Mouse (Mus musculus) natural killer cell, adult 2 months (primary cell): ENCODE measurements around the gene Gm44502.

Source experiments
- DNase-seq, 2 experiments: peaks; one replicate each; pipeline ENCODE4 v3.0.0; 2022; ENCODE audit warnings: low spot score in 2 of 2

Gene Gm44502

DNA sequence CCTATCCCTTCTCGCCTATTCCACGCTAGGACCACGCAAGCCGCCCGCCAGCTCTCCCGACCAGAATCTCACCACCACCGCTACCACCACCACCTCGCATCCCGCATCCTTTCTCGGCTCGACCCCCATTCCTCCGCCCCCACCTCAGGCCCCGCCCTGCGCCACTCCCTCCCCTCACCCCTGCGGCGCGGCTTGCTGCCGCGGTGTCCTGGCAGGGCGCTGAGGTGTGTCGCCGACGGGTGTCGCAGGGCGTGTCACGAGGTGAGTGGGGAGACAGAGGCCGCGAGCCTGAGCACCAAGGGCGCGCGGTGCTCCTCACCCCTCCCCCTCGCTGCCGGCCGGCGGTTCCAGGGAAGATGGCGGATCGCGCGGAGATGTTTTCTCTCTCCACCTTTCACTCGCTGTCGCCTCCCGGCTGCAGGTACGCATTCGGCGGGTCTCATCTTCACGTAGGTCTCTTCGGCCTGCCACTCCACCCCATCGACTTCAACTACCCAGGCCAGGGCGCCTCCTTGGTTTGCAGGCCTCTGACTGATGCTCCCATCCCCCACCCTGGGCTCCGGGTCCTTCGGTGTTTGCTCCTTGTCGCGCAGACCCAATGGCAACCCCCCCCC lies 24.5 kb upstream of the Gm44502 start, which contains the start of gene Mapk8ip2:
Mapk8ip2 (plus strand) TSS at position 49 of the 614 bp plus-strand sequence.
- DNase-seq = no peak

- peak in 1 of 2 experiments; percentile 49 for DNase-seq
These were observed 23.7 kb upstream of the Gm44502 start for GRCm38 (mm10) chr15:89452906-89453864.

DNA sequence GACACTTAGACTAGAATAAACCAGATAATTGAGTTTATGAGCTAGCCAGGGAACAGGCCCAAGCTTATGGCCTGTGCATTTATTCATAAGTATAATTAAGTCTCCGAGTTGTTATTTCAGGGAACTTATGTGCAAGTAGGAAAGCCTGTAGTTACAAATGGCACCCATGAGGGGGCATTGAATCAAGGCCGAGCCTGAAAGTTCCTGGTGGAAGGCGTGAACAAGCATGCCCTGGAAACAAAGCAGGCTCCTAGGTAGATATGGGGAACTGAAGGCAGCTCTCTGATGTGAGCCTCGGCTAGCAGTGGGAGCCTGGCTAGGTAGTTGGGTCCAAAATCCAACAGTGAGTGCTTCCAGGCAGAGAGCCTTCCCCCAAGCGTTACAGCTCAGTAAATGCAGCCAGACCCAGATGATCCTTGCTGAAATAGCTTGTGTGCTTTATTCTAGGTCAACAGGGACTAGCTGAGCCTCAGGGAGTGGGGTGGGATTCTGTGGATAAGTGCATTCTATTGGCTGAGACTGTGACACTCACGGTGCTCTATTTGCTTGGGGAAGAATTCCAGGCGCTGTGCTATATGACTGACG lies 13.1 kb upstream of the Gm44502 start:
- no peak for DNase-seq

DNA sequence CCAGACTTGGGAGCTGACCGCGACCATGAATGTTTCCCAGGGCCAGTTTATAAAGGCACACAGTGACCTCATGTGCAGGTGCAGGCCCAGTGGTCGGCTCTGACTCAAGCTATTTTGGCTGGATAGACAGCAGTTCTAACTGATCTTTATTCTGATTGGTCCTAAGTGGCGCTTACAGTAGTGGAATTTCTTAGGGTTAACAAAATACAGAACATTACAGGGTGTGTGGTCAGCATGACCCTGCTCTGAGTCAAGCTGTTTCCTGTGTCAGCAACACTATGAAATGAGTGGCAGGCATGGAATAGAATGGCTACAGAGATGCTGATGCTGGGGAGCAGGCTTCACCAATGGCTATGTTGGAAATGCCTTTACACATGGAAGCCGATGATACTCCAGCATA lies 6.4 kb upstream of the Gm44502 start:
- no peak for DNase-seq

DNA sequence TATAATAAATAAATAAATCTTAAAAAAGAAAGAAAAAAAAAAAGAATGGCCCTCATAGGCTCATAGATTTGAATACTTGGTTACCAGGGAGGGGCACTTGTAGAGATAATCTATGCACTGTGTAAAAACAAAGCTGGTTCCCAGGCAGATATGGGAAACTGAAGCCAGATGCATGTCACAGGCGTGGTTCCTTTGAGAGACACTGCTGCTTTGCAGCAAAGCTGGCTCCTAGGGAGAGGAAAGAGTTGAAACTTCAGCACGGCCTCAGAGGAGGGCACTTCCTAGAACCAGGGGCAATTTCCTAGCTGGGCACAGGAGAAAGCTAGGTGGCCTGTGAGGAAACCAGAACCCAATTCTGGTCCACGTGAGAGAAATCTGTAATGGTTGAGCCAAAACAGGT lies 4.6 kb upstream of the Gm44502 start:
- no peak for DNase-seq

GRCm38 (mm10) chr15:89432946-89433345 lies 3.5 kb upstream of the Gm44502 start:
- no peak for DNase-seq

DNA sequence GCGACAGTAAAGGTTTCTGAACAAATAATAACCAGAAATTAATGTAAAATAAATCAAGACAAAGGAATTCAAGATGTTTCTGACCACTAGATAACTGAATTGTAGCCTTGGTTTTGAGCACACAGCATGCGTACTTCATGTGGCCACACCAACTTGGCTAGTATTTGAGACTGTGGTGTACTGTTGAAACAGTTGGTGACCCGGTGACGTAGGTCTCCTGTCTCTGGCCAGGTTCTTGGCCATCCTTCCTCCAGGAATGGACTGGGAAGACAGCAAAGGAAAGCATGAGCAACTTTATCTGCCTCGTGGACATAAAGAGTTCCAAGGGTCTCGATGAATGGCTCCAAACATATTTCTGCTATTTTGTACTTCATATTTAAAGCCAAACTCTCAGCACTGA lies 2.3 kb upstream of the Gm44502 start:
- DNase-seq = no peak

DNA sequence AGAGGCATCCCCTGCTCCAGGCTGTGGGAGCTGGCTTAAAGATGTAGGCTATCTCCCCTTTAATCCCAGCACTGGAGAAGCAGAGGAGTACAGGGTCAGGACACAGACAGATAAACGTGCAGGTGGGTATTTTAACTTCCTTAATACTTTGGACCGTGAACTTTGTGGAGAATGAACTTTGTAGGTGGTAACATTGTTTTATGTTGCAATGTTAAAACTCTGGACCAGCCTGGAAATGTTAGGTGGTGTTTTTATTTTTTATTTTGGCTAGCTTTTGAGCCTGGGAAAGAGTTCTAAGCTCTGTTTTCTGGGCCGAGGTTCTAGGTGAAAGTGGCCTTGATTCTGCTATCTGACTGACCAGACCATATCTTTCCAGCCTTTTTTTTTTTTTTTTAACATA lies 1.8 kb upstream of the Gm44502 start:
- no peak for DNase-seq

- DNase-seq = peak in 1 of 2 experiments; percentile 17
These were observed 1.3 kb upstream of the Gm44502 start for GRCm38 (mm10) chr15:89430771-89431170.

DNA sequence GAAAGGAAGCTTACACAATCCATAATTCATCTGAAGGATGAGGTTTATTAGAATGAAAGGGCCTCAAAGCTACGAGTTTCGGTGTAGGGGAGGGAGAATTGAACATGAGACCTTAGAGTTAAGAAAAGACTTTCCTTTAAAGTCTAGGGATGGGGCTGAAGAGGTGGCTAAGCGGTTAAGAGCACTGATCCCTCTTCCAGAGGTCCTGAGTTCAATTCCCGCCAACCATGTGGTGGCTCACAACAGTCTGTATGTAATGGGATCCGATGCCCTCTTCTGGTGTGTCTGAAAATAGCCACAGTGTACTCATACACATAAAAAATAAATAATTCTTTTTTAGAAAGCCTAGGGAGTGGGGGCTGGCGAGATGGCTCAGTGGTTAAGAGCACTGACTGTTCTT lies 845 bp upstream of the Gm44502 start:
- DNase-seq = peak in 1 of 2 experiments; percentile 26

DNA sequence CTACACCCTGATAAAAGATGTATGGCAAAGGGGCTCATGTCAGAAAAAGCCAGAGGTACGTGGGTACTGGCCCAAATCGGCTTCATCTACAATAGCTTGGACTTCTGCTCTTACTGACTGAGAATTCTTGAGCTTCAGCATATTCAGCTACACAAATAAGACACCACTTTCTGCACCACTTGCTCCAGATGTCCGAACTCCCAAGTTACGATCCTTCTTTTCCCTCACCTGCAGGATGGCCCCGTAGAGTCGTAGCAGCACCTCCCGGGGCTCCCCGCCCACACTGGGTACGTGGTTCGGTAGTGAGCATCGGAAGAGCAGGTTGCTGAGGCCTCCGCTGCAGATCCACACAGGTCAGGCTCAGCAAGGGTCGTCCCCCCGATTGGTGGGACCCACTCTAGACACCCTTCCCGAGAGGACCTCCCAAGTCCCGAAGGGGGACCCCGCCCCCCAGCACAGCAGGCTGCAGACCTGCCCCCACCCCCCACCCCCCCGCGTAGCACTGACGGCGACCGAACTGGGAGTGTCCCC lies 610 bp downstream of the Gm44502 start:
- peak in 1 of 2 experiments; percentile 11 for DNase-seq

- no peak for DNase-seq
These were observed 1.2 kb downstream of the Gm44502 start for GRCm38 (mm10) chr15:89428136-89428790.

DNA sequence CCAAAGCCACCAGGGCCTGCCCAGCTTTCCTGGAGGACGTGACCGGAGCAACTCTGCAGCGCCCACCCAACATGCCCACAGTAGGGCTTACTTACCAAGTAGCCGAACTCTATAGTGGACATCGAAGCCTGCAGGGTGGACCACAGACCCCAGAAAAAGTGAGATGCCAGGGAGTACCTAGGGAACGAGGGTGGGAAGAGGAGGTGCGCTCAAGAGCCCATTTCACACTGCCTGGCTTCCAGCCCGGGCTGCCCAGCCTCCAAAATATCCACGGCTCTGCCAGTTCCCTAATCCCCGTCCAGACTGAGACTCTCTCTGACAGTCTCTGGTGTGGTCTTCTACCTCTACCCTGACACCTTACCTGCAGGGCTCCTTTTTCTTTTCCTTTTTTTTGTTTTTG lies 2.8 kb downstream of the Gm44502 start:
- no peak for DNase-seq

- no peak for DNase-seq
These were observed 3.8 kb downstream of the Gm44502 start, which contains the start of gene Cpt1b for GRCm38 (mm10) chr15:89425711-89426121. Cpt1b (minus strand) TSS chr15:89425863.

DNA sequence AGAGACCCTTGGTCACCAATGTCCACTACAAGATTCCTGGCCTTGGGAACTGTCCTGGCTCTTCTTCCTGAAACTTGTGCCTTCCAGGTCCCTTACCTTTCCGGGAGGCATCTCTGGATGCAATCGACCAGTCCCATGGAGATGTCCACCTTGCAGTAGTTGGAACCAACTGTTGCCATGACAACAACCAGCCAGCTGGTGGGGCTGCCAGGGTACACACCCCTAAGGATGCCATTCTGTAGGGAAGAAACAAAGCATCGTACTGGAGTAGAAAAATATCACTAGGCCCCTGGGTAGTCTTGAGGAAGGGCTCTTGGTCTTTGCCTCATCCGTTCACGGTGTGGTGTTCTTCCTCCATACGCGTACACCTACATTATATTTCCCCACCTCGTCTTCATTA lies 4.9 kb downstream of the Gm44502 start:
- no peak for DNase-seq

DNA sequence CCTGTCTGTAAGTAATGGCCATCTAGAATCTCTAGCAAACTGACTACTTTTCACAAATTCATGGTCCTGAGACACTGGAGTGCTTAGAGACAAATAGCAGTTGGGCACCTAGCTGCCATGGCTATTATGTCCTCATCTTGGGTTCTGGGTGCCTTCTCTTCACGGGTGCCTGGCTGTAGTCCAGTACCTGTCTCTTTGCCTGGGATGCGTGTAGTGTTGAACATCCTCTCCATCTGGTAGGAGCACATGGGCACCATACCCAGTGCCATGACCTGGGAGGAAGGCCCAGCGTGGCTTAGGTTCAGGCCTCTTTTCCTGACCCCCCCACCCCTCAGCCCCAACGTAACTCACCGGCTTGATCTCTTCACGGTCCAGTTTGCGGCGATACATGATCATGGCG lies 7.6 kb downstream of the Gm44502 start:
- no peak for DNase-seq

DNA sequence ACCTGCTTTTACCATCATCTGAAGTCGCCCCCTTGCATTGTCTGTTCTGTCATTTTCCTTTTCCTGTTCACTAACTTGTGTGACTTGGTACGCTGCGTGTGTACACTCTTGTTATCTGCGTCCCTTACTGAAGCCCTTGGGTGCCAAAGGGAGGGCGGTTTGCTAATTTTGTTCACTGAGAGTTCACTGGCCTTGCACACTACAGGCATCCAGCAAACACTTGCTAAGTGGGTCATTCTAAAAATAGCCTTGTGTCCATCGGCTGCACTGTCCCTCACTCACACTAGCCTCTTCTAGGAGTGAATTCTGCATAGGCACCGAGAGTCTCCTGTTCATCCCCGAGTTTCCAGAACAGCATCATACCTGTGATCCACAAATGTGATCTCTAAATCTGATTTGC lies 14.2 kb downstream of the Gm44502 start:
- no peak for DNase-seq

DNA sequence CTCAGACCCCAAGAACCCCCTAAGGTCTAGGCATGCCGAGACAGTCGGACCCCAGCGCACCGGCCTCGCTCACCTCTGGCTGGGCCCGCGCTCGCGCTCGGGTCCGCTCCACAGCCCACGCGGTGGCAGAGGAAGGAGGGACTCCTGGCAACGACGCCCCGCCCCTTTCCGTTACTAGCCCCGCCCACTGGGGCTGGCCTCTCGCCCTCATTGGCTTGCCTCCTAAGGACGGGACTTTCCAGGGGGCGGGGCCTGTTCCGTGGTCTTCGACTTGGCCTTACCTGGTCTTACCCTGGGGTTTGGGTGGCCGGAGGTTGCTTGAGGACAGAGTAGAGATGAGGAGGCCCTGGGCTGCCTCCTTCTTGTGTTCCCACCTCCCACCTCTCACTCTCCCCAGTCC lies 19.4 kb downstream of the Gm44502 start, which contains the start of gene Syce3:
Syce3 (minus strand) TSS at position 386 of the 400 bp plus-strand sequence.
- DNase-seq = no peak

DNA sequence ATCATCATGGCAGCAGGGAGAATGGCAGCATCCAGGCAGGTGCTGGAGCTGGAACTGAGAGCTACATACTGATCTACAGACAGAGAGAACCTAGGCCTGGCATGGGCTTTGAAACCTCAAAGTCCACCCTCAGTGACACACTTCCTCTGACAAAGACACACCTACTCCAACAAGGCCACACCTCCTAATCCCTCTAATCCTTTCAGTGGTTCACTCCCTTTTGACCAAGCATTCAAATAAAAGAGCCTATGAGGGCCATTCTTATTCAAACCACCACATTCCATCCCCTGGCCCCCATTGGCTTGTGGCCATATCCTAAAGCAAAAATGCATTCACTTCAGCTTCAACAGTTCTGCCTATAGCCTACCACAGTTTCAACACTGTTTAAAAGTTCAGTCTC lies 22.8 kb downstream of the Gm44502 start:
- DNase-seq = no peak

GRCm38 (mm10) chr15:89404831-89405623 lies 24.5 kb downstream of the Gm44502 start:
- no peak for DNase-seq

DNA sequence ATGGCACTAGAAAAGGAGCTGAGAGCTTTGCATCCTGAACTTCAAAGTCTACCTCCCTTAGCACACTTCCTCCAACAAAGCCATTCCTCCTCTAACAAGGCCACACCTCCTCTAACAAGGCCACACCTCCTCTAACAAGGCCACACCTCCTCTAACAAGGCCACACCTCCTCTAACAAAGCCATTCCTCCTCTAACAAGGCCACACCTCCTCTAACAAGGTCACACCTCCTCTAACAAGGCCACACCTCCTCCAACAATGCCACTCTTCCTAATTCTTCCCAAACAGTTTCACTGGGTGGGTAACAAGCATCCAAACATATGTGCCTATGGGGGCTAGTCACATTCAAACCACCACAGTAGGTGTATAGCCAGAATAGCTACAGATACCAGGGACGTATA lies 27.0 kb downstream of the Gm44502 start:
- DNase-seq = no peak
